34 mouse cellular contexts compared by ENCODE assay signal in the genomic region with DNA sequence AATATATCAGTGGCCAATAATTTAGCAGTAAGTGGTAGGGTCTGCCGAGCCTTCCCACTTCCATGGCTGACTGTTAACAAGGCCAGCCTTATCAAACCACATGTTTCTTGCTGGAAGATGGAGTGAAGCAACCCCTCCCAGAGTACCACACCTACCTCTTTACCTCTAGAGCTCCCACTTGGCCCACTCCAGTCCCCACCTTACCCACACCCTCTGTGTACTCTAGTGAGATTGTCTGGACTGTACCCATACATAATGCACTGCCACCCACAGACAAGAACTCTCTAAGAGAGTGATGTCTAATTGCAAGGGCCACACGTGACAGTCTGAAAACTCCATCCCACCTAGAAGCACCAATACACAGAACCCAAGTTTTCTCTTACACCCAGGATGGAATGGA.
"Had no signal": no experiment of that assay in that cellular context is flagged by ENCODE, and none has a peak within 500 bp of the region (broad histone marks: within the 10 kb centered on the region; RNA-seq: fewer than 3 reads in every experiment).

No protein-coding gene starts in this region.

- H3K27ac ChIP-seq: heart, embryonic 10.5 days; hindbrain, embryonic 10.5 days; hindbrain, embryonic 12.5 days; hindbrain, embryonic 13.5 days; hindbrain, embryonic 14.5 days; hindbrain, embryonic 15.5 days; hindbrain, postnatal 0 days; intestine, embryonic 15.5 days; kidney, embryonic 15.5 days; kidney, postnatal 0 days; layer of hippocampus, adult 2 months had no signal

- DNase-seq: heart, postnatal 10 days; heart, postnatal 14 days; heart, postnatal 36 days; heart, postnatal 4 days; kidney, adult 11 months; kidney, adult 18-20 months; kidney, adult 2 months; kidney, adult 8-10 months; kidney, adult 9 months; kidney, postnatal 10 days; kidney, postnatal 14 days; kidney, postnatal 36 days; kidney, postnatal 4 days; layer of hippocampus, adult 9-11 months; layer of hippocampus, postnatal 36 days had no signal

- H3K9ac ChIP-seq: heart, embryonic 12.5 days; heart, embryonic 13.5 days; heart, embryonic 15.5 days; hindbrain, embryonic 12.5 days; hindbrain, embryonic 13.5 days; hindbrain, embryonic 14.5 days; hindbrain, embryonic 15.5 days; intestine, embryonic 15.5 days; kidney, embryonic 15.5 days had no signal

- H3K9me3 ChIP-seq: heart, embryonic 10.5 days; heart, embryonic 12.5 days; heart, embryonic 13.5 days; heart, embryonic 15.5 days; hindbrain, embryonic 10.5 days; hindbrain, embryonic 12.5 days; hindbrain, embryonic 13.5 days; hindbrain, embryonic 15.5 days; intestine, embryonic 15.5 days; kidney, embryonic 15.5 days had no signal

- ATAC-seq: hindbrain, embryonic 16.5 days; hindbrain, postnatal 0 days; inflammation-experienced regulatory T-cells, adult 6 months; intestine, embryonic 15.5 days; intestine, embryonic 16.5 days; intestine, postnatal 0 days had no signal

- H3K36me3 ChIP-seq: hindbrain, embryonic 12.5 days; hindbrain, embryonic 15.5 days had no signal

- H3K4me3 ChIP-seq: heart, embryonic 10.5 days; heart, embryonic 12.5 days; heart, embryonic 13.5 days; heart, embryonic 15.5 days; hindbrain, embryonic 10.5 days; hindbrain, embryonic 12.5 days; hindbrain, embryonic 13.5 days; hindbrain, embryonic 15.5 days; intestine, embryonic 15.5 days; kidney, embryonic 15.5 days; layer of hippocampus, adult 2 months had no signal

- H3K4me2 ChIP-seq: heart, embryonic 11.5 days; heart, embryonic 12.5 days; heart, embryonic 13.5 days; heart, embryonic 15.5 days; hindbrain, embryonic 12.5 days; hindbrain, embryonic 13.5 days; hindbrain, embryonic 14.5 days; hindbrain, embryonic 15.5 days; intestine, embryonic 15.5 days; kidney, embryonic 15.5 days had no signal

- H3K4me1 ChIP-seq: intestine, embryonic 15.5 days had no signal

- H3K27me3 ChIP-seq: heart, embryonic 12.5 days; heart, embryonic 13.5 days; heart, embryonic 15.5 days; hindbrain, embryonic 12.5 days; hindbrain, embryonic 13.5 days; hindbrain, embryonic 15.5 days; intestine, embryonic 15.5 days; kidney, embryonic 15.5 days had no signal
